Mouse (Mus musculus) G1E (cell line): ENCODE data around the gene Fgfbp3. TPM values are rescaled to one million over a fixed set of nuclear protein-coding genes. Genes with fewer than 3 reads are reported as not detected.
"Not testable (repeated sequence)": the region's sequence is repeated elsewhere in the genome, so short reads cannot be mapped to it uniquely, and the experiment has no call there.

Source experiments
- ATAC-seq: 2 replicates; pipeline ENCODE4 v1.8.0; 2016; ENCODE audit warnings: mild to moderate bottlenecking; ENCODE audit not compliant: insufficient number of reproducible peaks, poor library complexity, low FRiP score, severe bottlenecking; ENCODE audit errors: extremely low read depth
- DNase-seq: peaks from one replicate; pipeline ENCODE4 v3.0.0; 2012; ENCODE audit warnings: low spot score
- H3K27me3 ChIP-seq: 2 replicates; pipeline ENCODE4 v1.6.1; 2012; ENCODE audit warnings: mild to moderate bottlenecking, low read length, inconsistent platforms; ENCODE audit not compliant: insufficient read depth
- H3K36me3 ChIP-seq: replicated peaks from 2 replicates; pipeline ENCODE3; 2012; ENCODE audit warnings: mild to moderate bottlenecking, inconsistent platforms
- H3K4me1 ChIP-seq: 2 replicates; pipeline ENCODE4 v1.6.1; 2012; ENCODE audit warnings: low read depth, low read length, inconsistent platforms, mixed read lengths; ENCODE audit not compliant: insufficient read depth
- H3K4me3 ChIP-seq: 2 replicates; pipeline ENCODE4 v1.5.1; 2012; ENCODE audit warnings: low read depth, mild to moderate bottlenecking, inconsistent platforms, low read length, moderate library complexity, mixed read lengths
- H3K9me3 ChIP-seq: replicated peaks from 2 replicates; pipeline ENCODE4 v1.6.1; 2012; ENCODE audit warnings: inconsistent platforms
- CTCF ChIP-seq: IDR thresholded peaks from 2 replicates; pipeline ENCODE4 v1.5.1; 2012; ENCODE audit warnings: low read depth, low read length, inconsistent platforms, mixed read lengths
- GATA1 ChIP-seq: IDR thresholded peaks from 2 replicates; pipeline ENCODE4 v1.6.1; 2012; ENCODE audit warnings: borderline replicate concordance, low read length, inconsistent platforms, mixed read lengths
- GATA2 ChIP-seq: IDR thresholded peaks from 2 replicates; pipeline ENCODE4 v1.6.1; 2012; ENCODE audit warnings: low read depth, low read length, inconsistent platforms, borderline replicate concordance
- POLR2AphosphoS5 ChIP-seq: IDR thresholded peaks from 2 replicates; pipeline ENCODE4 v1.6.1; 2012; ENCODE audit warnings: low read depth, low read length, inconsistent platforms; ENCODE audit not compliant: insufficient replicate concordance
- TAL1 ChIP-seq: conservative IDR thresholded peaks from 2 replicates; pipeline ENCODE4 v1.6.1; 2012; ENCODE audit warnings: low read depth, low read length, inconsistent platforms, mixed read lengths
- polyA plus RNA-seq: library from polyadenylated mRNA; stranded (reverse); fragments of >175 nt; gene quantifications from 2 replicates; pipeline ENCODE4 v1.2.3, GENCODE M21; 2012
- total RNA-seq, 2 experiments: library from RNA; stranded (forward) in 1 of 2; stranded (reverse) in 1 of 2; fragments of 200-1000 nt in 1 of 2; fragments of >200 nt in 1 of 2; fragmentation: Nextera tagmentation in 1 of 2; gene quantifications; 2 replicates each; pipeline ENCODE4 v1.2.3; 2014 to 2017

The Fgfbp3 gene
- total and polyA plus RNA-seq, 3 experiments, result 1.9 to 7.7 (median 5.6) TPM

DNA sequence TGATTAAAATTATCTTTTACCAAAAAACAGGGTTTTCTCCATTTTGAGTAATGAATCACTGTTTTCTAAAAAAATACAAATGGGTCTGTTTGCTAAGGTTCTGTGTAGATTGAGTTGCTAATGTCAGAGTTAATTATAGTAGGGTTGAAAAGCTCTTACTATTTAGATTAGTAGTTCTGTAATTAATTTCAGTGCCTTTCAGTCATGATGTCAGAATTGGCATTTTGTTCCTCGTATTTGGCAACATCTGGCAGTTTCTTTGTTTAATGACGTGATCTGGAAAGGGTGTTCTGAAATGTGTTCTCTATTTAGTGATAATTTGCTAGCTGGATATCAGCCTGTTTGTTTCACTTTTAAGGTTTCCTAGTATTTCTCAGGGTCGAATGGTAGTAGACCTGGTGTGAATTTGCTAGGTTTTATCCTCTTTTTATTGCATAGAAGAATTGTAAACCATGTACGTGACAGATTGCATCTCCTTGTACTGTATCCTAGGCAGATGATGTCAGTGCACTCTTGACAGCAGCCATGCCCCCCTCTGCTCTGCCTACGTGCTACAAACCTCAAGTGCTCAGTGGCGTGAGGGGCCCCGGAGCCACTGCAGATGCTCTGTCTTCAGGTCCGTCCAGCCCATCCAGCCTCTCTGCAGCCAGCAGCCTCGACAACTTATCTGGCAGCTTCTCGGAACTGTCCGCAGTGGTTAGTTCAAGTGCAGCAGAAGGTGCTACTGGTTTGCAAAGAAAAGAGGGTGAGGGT lies 40.5 kb downstream of the Fgfbp3 start:
- no peaks in the 10 kb centered on the region for H3K9me3 ChIP-seq
- H3K36me3 ChIP-seq, result peaks cover 95% of the 10 kb centered on the region
- H3K4me1 ChIP-seq, result peaks cover 2% of the 10 kb centered on the region; the same call in 1 of the 2 replicates
- TF ChIP-seq POLR2AphosphoS5, result no peak
- no peaks in the 10 kb centered on the region for H3K27me3 ChIP-seq
- no peak for ATAC-seq
- H3K4me3 ChIP-seq, result no peak overlapping the region
- DNase-seq, result no peak

DNA sequence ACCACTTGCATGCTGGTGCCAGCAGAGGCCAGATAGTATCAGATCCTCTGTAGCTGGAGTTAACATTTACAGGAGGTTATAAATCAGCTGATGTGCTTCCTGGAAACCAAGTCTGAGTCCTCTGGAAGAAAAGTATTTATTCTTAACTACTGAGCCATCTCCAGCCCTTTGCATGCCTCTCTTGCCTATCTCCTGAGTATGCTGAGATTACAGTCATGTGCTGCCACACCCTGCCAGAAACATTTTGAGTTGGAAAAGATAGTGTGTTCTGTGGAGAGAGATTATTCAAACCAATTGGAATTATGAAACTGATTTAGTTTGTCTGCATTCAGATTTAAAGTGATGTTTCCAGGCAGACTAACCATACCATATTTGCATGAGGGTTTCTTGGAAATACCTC lies 42.1 kb downstream of the Fgfbp3 start:
- DNase-seq, result no peak
- ATAC-seq, result no peak
- no peak overlapping the region for H3K4me3 ChIP-seq
- H3K9me3 ChIP-seq, result no peaks in the 10 kb centered on the region
- H3K4me1 ChIP-seq, result peaks cover 2% of the 10 kb centered on the region; the same call in 1 of the 2 replicates
- no peaks in the 10 kb centered on the region for H3K27me3 ChIP-seq
- TF ChIP-seq CTCF (no peak), GATA1 (no peak), TAL1 (no peak), GATA2 (no peak), POLR2AphosphoS5 (no peak)
- H3K36me3 ChIP-seq, result peaks cover 95% of the 10 kb centered on the region

DNA sequence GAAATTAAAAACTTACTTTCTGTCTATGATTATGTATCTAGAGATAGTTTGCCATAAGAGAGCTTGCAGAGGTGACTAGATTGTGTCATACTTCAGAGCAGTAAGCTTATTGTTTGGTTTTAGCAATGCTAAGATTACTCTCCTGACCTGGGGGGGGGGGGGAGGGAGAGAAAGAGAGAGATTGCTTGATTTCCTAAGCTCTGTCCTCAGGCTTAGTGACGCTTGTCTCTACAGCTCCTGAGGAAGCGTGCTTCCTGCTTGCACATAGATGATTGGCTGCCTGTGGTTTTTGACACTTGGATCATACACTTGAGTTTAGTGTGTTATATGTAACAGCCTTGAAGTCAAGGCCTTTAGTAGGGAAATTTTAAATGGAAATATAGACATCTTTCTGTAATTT lies 44.8 kb downstream of the Fgfbp3 start:
- no peak overlapping the region for H3K4me3 ChIP-seq
- ATAC-seq (no peak), DNase-seq (no peak)
- H3K27me3 ChIP-seq, result no peaks in the 10 kb centered on the region
- no peaks in the 10 kb centered on the region for H3K9me3 ChIP-seq
- H3K36me3 ChIP-seq, result peaks cover 89% of the 10 kb centered on the region
- TF ChIP-seq POLR2AphosphoS5, result no peak
- TF ChIP-seq GATA1, result no peak
- TF ChIP-seq CTCF, result no peak
- no peak for TF ChIP-seq GATA2
- no peak for TF ChIP-seq TAL1
- H3K4me1 ChIP-seq, result peaks cover 2% of the 10 kb centered on the region; the same call in 1 of the 2 replicates

DNA sequence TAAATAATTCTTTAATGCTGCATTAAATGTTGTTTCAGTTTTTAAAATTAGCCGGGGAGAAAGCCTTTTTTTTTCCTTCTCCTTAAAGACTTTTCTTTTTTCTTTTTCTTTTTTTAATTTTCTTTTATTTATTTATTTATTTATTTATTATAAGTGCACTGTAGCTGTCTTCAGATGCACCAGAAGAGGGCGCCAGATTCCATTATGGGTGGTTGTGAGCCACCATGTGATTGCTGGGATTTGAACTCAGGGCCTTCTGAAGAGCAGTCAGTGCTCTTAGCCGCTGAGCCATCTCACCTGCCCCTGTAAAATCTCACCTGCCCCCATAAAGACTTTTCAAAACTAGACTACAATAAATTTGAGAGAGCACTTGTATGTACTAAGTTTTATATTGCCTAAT lies 50.7 kb downstream of the Fgfbp3 start:
- not testable (repeated sequence) for H3K27me3 ChIP-seq, H3K4me1 ChIP-seq, H3K9me3 ChIP-seq, DNase-seq, H3K4me3 ChIP-seq, ATAC-seq
- peaks cover 82% of the 10 kb centered on the region for H3K36me3 ChIP-seq

Other genes with a start within 250 kb of the Fgfbp3 start
- not detected in 2 replicates for gene Ppp1r3c, start 183.0 kb downstream of the Fgfbp3 start, total RNA-seq (2014; fragmentation: Nextera tagmentation)
- gene Ppp1r3c, start 183.0 kb downstream of the Fgfbp3 start, total RNA-seq (2017), result 0.05 and 0.12 TPM in 2 replicates
- not detected in 2 replicates for gene Ppp1r3c, start 183.0 kb downstream of the Fgfbp3 start, polyA plus RNA-seq
- 136 and 154 TPM in 2 replicates for gene Tnks2, start 85.4 kb downstream of the Fgfbp3 start, total RNA-seq (2014; fragmentation: Nextera tagmentation)
- 131 and 143 TPM in 2 replicates for gene Tnks2, start 85.4 kb downstream of the Fgfbp3 start, total RNA-seq (2017)
- gene Tnks2, start 85.4 kb downstream of the Fgfbp3 start, polyA plus RNA-seq, result 25.3 and 26.0 TPM in 2 replicates
- gene Btaf1, start 6.5 kb upstream of the Fgfbp3 start, total RNA-seq (2014; fragmentation: Nextera tagmentation), result 192 and 201 TPM in 2 replicates
- gene Btaf1, start 6.5 kb upstream of the Fgfbp3 start, total RNA-seq (2017), result 148 and 161 TPM in 2 replicates
- 4.8 and 6.4 TPM in 2 replicates for gene Btaf1, start 6.5 kb upstream of the Fgfbp3 start, polyA plus RNA-seq